Mouse (Mus musculus) bone marrow macrophage, adult 2 months (primary cell): ENCODE measurements around the gene Cnp.

Experiments used
- CTCF ChIP-seq: IDR thresholded peaks from 2 replicates; pipeline ENCODE4 v1.5.1; 2012; ENCODE audit warnings: low read depth, mild to moderate bottlenecking, low read length, moderate library complexity
- POLR2A ChIP-seq: IDR thresholded peaks from 2 replicates; pipeline ENCODE4 v1.6.1; 2012; ENCODE audit warnings: mild to moderate bottlenecking, low read depth, low read length, borderline replicate concordance

GRCm38 (mm10) chr11:100577852-100578599 lies 3.3 kb downstream of the Cnp start:
- TF ChIP-seq POLR2A (no peak), CTCF (no peak)
